Mouse (Mus musculus) lung, embryonic 15.5 days (tissue): ENCODE measurements around the gene Ppp1r26. TPM values are rescaled to one million over a fixed set of nuclear protein-coding genes. Genes with fewer than 3 reads are reported as not detected.

Experiments
- ATAC-seq: fragments of 200-750 bp; cut with Nextera tagmentation; 2 replicates; pipeline ENCODE4 v1.8.0; 2017; ENCODE audit warnings: moderate number of reproducible peaks, borderline replicate concordance; ENCODE audit not compliant: low FRiP score, low TSS enrichment; ENCODE audit errors: extremely low read depth
- H3K27ac ChIP-seq: fragments of 300-500 bp; sonication (generic); 2 replicates; pipeline ENCODE4 v1.5.1; 2015; ENCODE audit warnings: moderate library complexity, mild to moderate bottlenecking, inconsistent platforms
- H3K27me3 ChIP-seq: fragments of 300-500 bp; sonication (generic); 2 replicates; pipeline ENCODE4 v1.6.1; 2015; ENCODE audit warnings: inconsistent platforms
- H3K36me3 ChIP-seq: fragments of 300-500 bp; sonication (generic); 2 replicates; pipeline ENCODE4 v1.6.1; 2015; ENCODE audit warnings: inconsistent platforms
- H3K4me1 ChIP-seq: fragments of 300-500 bp; sonication (generic); 2 replicates; pipeline ENCODE4 v1.6.1; 2015; ENCODE audit warnings: inconsistent platforms
- H3K4me2 ChIP-seq: fragments of 300-500 bp; sonication (generic); 2 replicates; pipeline ENCODE4 v1.6.1; 2015; ENCODE audit warnings: inconsistent platforms, mild to moderate bottlenecking, moderate library complexity
- H3K4me3 ChIP-seq: fragments of 300-500 bp; sonication (generic); 2 replicates; pipeline ENCODE4 v1.5.1; 2015; ENCODE audit warnings: mild to moderate bottlenecking, inconsistent platforms
- H3K9ac ChIP-seq: fragments of 300-500 bp; sonication (generic); 2 replicates; pipeline ENCODE4 v1.6.1; 2015; ENCODE audit warnings: inconsistent platforms
- H3K9me3 ChIP-seq: fragments of 300-500 bp; sonication (generic); 2 replicates; pipeline ENCODE4 v1.6.1; 2016; ENCODE audit warnings: inconsistent platforms
- WGBS: fragments of 180-500 bp; shearing (Covaris S2); methylation state at CpG from one replicate; pipeline ENCODE4 v1.1.7; 2015; 5-methylcytosine and 5-hydroxymethylcytosine counted together
- polyA plus RNA-seq: library from polyadenylated mRNA; unstranded; fragments of >200 nt; fragmentation: Nextera tagmentation; extraction: Ambion mirVana; gene quantifications from 2 replicates; pipeline ENCODE4 v1.2.1, GENCODE M21; 2015

Gene Ppp1r26
- polyA plus RNA-seq, 1 experiment from 2014 or later, result 6.0 TPM

- Histone ChIP-seq H3K36me3 (no peaks in the 10 kb centered on the region), H3K9me3 (no peaks in the 10 kb centered on the region), H3K9ac (no peak overlapping the region), H3K27me3 (no peaks in the 10 kb centered on the region), H3K4me3 (no peak overlapping the region), H3K4me2 (no peak overlapping the region), H3K4me1 (no peaks in the 10 kb centered on the region), H3K27ac (no peak overlapping the region)
- ATAC-seq, result no peak
- WGBS, result 73% methylated on average over 10 of the region's 10 CpGs
These were observed 56.4 kb downstream of the Ppp1r26 start for GRCm38 (mm10) chr2:28502987-28503386.

- Histone ChIP-seq H3K9me3 (no peaks in the 10 kb centered on the region), H3K27me3 (no peaks in the 10 kb centered on the region), H3K4me1 (no peaks in the 10 kb centered on the region), H3K4me3 (no peak overlapping the region), H3K4me2 (no peak overlapping the region), H3K9ac (no peak overlapping the region), H3K27ac (no peak overlapping the region), H3K36me3 (no peaks in the 10 kb centered on the region)
- no peak for ATAC-seq
- 88% methylated on average over 13 of the region's 13 CpGs for WGBS
These were observed 58.1 kb downstream of the Ppp1r26 start for GRCm38 (mm10) chr2:28504676-28505075.

Other genes with a start within 250 kb of the Ppp1r26 start
- gene 1700007K13Rik, start 19.5 kb downstream of the Ppp1r26 start, polyA plus RNA-seq, result 1.7 and 1.9 TPM in 2 replicates
- 53.0 and 53.7 TPM in 2 replicates for gene Mrps2, start 21.3 kb downstream of the Ppp1r26 start, polyA plus RNA-seq
- gene Gbgt1, start 50.1 kb downstream of the Ppp1r26 start, polyA plus RNA-seq, result 0.98 and 1.8 TPM in 2 replicates
- 2.2 and 3.5 TPM in 2 replicates for gene Gm10134, start 59.3 kb downstream of the Ppp1r26 start, polyA plus RNA-seq
- 30.9 and 31.7 TPM in 2 replicates for gene Ralgds, start 66.3 kb downstream of the Ppp1r26 start, polyA plus RNA-seq
- 1.9 TPM in 1 of 2 replicates, not detected in the other for gene Cel, start 116.6 kb downstream of the Ppp1r26 start, polyA plus RNA-seq
- gene Gtf3c5, start 137.0 kb downstream of the Ppp1r26 start, polyA plus RNA-seq, result 45.3 and 46.7 TPM in 2 replicates
- 0.49 and 1.0 TPM in 2 replicates for gene Gfi1b, start 175.2 kb downstream of the Ppp1r26 start, polyA plus RNA-seq
- 17.8 and 20.6 TPM in 2 replicates for gene Tsc1, start 194.4 kb downstream of the Ppp1r26 start, polyA plus RNA-seq